Mouse (Mus musculus) thymus, postnatal 14 days (tissue): ENCODE measurements around the gene Camta1.

ENCODE experiments used
- DNase-seq: peaks from one replicate; pipeline ENCODE4 v3.0.0; 2021

Gene Camta1

DNA sequence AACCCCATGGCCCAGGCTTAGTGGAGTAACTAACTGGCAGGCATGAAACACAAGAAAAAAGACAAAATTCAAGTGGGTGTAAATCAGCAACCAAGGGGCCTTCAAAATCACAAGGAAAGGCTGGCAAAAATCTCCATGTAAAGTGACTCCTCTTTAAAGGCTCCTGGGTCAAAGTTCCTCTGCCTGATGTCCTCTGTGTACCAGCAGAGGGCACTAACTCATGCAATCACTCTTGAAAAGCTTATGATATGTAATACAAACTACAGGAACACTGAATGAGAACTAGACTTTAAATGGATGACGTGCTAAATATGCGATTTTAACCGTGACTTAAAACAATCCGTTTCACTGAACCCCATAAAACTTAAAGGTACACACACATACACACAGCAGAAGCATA is 83.2 kb downstream of the Camta1 start:
- DNase-seq = no peak

DNA sequence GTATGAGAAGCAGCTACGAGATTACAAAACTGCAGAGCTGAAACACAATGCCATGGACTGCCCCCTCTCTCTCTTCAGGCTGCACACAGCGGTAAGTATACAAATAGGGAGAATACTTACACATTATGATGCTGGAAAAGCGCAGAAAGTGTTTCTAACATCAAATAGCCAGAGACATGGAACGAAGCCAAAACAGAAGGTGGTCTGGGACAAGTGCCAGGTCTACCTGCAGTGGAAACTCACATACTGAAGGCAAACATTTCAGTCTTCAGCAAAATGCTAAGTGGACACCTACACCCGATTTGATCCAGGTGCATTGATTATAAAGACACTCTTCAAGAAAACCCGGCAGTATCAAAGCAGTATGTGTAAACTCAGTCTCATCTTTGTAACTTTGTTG is 84.2 kb downstream of the Camta1 start:
- DNase-seq = no peak

DNA sequence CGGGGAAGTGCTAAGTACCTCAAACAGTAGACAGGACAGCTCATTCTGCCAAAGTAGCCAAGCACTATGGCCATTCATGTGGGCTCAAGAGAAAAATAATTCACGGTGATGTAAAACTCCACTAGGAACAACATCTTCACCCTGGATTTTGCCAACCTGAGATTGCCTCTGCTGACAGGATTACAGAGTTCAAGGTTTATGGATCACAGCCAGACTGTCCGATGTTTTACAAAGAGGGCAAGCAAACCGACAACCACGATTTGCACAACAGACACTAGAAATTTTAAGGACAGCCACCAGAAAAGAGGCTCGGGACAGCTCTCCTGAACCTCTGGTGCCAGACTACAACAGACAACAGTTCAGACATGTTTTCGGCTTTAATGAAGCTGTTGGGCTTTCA is 86.2 kb downstream of the Camta1 start:
- DNase-seq = no peak

DNA sequence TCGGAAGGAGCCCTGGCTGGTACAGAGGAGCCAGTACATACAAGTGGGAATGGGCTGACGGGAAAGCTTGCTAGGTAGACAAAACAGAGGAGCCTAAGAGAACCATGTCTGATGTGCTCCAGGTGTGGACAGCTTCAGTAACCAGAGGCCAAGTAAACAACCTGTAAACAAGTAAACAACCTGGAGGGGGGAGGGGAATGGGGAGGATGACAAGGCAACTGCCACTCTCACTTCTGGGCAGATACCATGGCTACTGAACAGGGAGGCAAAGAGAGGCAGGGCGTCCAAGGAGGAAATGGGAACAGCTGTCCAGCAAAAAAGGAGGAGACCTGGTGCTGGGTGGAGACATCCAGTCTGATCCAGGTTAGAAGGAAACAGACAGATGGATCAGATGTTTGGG is 88.0 kb downstream of the Camta1 start:
- DNase-seq = no peak

DNA sequence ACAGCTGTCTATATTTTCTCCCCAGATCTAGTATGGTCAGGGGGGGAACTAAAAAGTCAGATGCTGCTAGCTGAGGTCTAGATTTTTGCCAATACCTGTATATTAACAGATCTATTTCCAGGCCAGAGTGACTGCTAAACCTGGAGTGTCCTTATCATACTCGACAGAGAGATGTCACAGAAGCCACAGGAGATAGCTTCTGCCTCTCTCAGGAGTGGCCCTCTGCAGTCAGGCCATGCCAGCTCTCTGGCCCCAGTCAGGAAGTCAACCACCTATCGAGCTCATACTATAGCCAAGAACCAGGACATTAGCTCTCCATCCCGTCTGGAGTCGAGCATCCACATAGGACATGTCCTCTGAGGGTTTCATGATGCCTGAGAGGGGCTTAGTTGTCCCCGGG is 88.7 kb downstream of the Camta1 start:
- DNase-seq = no peak

DNA sequence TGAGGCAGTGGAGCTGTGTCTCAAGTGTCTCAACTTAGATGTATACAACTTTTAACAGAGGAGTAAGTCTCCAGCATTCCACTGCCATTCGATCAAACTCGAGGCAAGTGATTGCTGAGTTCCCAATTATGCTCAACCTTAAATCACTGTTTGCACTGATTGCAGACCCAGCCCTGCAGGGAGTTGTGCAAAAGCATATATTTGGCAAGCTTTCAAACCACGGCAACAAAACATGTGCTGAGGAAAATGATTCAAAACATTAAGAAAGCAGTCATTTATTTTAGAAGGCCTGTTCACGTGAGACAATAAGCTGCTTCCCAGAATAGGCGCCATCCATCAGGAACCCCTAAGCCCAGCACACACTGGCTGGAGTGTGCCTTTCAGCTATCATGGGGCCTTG is 91.0 kb downstream of the Camta1 start:
- no peak for DNase-seq

DNA sequence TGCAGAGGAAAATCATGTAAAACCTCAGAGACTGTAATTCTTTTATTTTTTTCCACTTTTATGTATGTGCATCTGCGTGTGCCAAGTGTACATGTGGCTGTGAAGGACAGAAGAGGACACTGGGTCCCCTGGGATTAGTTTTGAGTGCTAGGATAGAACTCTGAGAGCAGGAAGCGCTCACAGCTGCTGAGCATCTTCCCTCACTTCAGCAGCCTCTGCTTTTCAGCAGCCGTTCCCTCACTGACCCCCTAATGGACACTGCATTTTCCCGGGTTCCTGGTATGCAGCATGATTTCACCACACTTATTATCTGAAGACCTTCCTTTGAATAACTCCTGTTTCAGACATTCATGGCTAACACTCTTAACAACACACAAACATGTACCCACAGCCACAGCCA is 93.9 kb downstream of the Camta1 start:
- DNase-seq = no peak

DNA sequence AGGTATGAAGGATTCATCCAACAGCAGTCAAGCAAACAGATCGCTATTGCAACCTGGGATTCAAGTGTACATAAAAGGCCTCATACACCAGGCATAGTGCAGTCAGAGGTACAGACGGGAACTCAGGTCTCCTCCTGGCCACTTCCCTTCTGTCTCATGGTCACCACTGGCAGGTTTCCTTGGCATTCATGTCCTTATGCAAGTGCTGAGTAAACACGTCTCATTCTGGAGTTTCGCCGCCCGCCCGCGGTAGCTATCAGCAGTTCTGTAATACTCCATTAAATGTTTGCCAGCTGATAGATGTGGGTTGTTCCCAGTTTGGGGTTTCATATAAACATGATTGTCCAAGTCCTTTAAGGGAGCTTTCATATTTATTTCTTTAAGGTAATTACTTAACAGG is 94.3 kb downstream of the Camta1 start:
- DNase-seq = no peak

DNA sequence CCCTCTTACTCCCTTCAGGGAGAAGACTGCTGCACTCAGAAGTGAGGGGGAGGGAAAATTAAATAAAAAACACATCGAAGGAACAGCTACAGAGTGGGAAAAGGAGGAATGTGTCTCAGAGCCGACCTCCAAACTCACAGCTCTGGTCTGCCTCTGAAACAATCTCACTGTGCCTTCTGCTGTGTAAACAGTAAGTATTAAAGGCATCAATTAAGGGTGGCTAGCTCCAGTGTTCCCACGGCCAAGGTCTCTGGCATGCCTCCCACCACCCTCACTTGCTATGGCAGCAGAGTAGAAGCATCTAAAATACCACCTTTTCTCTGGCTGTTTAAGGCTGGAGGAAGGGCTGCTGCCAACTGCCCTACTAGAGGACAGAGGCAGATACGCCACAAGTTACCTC is 96.3 kb downstream of the Camta1 start:
- DNase-seq = no peak

DNA sequence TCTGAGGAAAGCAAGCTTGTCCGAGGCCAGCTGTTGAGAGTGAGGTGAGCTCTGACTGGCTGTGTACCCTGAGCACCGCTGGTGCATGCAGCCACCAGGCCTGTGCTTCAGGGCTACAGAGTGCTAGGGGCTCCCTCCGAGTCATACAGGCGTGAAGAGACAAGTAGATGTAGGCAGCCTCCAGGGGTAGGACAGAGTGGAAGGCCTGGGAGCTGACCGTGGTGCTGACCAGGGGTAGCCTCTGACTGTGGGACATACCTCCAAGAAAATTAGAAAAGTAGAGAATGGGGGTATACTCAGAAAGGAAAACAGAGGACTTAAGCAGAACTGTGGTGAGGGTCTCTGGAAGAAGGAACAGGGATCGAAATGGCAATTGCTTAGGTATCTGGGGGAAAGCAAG is 97.7 kb downstream of the Camta1 start:
- DNase-seq = peak; percentile 19

DNA sequence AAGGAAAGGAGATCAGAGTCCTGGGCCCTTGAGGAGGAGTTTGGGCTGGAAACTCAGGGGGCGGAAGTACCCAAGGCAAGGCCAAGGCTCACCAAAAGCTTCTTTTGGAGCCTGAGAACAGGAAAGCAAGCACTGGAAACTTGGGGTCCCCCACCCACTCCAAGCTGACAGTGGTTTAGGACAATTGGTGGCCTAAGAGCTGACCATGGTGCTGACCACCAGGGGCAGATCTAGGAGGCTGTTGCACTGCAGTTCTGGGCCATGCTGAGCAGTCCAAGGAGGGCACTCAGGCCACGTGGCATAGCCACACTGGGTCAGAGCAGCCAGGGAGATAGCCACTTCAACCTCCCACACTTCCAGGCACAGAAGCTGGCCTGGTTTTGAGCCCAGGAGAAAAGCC is 102.6 kb downstream of the Camta1 start:
- no peak for DNase-seq

DNA sequence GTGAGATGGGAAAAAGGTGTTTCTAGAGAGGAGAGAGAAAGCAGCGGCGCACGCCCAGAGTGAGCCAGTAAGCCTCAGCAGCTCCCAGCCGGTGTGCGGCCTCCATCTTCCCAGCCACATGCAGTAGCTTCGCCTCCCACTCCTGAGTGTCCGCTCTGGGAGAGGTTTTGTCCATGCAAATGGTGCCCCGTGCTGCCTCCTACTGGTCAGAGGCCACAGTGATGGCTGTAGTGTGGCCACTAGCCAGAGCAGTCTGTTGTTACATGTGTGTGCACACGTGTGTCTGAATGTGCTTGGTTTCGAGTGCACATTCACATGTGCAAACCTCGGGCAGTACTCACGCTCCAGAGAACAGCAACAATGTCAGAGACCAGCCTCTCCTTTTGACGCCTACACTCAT is 103.3 kb downstream of the Camta1 start:
- peak; percentile 16 for DNase-seq

DNA sequence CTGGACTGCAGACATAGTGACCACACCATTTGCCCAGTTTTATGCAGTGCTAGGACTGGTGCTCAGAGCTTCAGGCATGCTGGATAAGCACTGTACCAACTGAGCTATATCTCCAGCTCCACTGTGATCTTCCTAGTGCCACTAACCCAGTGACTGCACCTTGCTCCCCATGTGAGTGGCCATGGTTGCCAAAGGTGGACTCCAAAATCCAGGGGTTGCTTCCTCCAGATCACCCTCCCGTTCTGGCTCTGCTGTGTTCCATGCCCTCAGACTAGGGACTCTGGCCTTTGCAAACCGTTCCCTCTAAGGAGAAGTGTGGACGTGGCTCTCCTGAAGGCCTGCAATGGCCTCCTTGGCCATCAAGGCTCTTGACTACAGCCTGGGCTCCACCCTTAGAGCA is 104.4 kb downstream of the Camta1 start:
- DNase-seq = no peak

DNA sequence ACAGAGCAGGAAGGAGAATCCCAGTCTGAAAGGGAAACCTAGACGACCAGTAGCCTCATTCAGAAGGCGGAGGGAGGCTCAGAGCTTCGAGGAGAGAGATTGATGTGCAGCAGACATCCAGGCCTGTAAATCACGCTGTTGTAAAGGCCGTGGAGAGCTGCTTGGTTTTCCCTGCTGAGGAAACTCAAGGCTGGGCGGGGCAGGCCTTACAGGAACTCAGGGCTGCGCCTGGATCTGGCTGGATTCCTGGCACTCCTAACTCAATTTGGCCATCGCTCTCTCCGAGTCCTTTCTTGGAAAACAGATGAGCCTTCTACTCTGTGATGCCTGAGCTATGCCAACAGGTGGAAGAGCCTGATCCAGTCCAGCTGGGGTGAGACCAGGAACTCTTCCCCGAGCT is 105.3 kb downstream of the Camta1 start:
- no peak for DNase-seq

DNA sequence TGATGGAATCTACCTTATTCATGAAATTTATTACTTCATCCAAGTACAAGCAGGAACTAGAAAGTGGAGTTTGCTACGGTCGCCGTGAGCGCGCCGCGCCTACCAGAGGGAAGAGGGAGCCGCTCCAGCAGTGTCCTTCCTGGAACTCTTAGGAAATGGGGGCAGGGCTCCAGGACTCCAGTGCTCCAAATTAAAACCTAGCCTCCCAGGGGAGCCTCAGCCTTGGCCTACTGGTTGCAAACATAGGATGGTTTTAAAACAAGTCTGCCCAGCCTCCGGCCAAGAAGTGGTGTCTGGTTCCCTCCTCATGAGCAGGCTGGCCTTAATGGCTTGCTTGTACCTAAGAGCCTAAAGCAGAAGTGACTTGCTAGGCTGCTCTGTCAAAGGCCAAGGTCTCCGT is 108.4 kb downstream of the Camta1 start:
- no peak for DNase-seq

DNA sequence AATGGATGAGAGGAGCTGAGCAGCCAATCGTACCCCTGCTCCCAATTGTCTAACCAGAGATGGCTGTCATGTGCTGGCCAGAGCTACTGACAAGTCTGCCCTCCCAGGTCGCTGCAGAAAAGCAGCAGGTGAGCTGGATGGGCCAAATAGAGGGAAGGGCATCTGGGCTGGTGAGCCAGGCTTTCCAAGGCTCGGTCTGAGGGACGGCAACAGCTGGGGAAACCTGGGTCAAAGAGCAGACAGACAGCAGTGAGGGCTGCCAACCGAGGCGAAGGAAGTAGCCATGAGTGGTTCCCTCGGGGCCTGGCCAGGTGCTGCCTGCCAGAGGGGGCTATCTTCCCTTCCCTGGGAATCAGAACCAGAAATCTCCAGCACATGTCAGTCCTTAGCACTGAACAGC is 109.1 kb downstream of the Camta1 start:
- no peak for DNase-seq

DNA sequence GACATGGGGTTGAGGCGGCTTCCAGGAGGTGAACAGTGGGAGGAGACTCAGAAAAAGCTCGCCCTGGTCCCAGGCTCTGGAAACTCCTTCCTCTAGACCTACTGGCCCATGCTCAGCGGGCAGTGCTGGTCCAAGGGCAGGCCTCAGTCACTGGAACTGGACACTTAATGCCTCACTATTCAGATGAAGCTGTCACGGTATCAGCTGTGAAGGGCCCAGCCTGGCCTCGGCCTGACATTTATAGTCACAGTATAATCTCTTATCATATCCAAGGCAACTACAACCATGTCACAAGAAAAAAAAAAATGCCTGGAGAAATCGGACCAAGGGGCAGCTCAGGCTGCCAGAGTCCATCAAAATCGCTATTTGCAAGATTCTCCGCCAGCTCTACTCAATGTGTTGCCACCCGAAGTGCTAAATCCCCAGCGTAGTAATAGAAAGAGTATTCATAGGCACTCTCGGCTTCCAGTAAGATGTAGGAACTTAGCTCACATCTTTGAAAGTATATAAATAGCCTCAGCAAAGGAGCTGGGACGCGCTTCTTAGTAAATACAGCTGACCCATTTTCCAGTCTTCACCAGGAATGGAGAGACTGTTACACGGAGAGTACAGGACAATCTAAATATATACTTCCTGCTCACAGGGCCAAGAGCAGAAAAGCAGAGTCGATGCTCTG is 110.3 kb downstream of the Camta1 start:
- no peak for DNase-seq

DNA sequence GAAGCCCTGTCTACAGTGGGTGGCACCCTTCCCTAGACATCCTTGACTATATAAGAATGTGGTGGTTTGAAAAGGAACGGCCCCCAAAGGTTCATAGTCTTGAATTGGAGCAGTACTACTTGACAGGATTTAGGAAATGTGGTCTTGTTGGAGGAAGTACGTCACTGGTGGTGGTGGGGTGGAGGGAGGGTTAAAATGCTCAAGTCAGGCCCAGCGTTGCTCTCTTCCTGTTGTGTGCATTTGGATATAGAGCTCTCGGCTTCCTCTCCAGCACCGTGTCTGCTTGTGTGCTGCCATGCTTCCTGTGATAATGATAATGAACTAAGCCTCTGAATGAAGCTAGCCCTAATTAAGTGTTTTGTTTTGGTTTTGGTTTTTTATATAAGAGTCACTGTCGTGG is 114.0 kb downstream of the Camta1 start:
- no peak for DNase-seq

DNA sequence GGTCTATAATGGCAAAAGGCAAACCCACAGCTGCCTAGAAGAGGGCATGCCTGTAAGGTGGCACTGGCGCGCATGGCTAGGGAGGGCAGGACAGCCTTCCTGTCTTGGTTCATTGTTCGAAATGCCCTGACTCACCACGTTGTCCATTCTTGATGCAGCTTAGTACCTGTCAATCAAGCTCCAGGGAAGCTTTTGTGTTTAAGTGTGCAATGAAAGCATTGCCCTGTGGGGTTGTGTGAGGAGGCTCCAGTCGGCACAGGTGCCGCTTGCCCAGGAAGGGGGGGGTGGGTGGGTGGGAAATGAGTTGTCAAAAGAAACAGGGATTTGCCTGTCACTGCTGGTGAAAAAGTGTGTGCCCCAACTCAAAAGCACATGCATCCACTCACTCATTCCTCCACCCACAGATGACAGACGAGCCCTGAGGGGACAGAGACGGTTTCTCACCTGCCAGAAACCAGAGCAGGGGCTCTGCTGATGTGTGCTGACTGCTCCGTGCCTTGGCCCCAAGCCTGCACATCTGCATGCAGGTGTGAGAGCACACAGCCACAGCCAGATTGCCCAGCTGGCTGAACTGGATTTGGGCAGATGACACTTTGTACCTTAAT is 115.6 kb downstream of the Camta1 start:
- peak; percentile 16 for DNase-seq

DNA sequence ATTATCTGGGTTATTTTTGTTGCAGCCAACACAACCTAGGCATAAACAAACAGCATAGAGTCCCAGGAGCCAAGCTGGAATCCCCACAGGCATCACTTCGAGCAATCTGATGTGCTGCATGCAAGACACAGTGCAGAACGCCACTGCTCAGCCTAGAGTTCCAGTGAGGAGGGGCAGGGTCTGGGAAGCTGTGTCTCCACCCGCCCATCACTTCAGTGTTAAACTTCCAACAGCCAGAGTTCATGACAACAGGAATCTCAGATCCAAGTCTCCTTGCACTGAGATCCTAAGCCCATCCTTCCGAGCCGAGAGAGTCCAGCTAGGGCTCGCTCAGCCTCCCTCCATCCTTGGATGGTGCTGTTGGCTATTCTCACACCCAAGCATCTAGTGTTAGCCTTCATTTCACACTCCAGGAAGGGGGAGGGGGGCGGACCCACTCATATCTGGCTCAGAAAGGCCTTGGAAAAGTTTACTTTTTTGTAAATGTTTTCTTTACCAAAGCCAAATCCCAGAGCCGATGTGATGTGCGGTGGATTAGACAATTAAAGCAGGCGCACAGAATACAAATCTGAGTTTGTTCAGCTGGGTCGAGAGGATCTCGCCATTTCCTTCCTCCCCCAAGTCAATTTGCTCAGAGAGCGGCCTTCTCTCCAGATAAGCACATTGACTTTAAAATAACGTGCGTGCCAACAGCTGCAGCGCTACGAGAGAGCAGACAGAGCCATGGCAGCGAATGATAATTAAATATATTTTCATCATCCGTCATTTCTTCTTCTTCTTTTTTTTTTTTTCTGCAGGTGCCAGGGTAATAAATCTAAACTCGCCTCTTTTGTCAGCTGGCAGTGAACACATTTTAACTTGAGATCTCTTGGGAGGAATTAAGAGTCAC is 120.2 kb downstream of the Camta1 start:
- DNase-seq = no peak

DNA sequence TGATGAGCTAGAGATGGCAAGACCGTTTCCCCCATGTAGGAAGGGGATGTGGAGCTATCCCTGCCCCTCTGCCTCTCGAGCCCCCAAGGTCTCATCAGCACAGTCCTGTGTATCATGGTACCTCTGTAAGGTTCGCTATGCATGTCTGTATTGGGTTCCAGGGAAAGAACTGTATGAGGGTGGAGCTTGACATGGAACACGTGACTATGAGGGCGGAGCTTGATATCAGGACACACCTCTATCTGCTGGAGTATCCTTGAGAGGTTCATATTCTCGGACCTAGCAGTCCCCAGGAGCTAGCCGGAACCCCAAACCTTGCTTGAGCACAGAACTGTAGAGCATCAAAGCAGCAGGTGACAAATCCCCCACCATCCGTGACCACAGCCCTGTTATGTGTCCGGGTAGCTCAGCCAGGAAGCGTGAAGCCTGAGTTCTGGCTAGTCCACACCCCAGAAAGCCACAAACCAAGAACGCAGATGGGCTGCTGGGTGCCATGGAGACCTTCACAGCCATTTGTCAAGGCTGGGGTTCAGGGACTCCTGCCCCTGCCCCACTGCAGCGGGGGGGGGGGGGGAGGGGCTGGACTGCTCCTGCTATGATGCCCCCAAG is 122.2 kb downstream of the Camta1 start:
- DNase-seq = no peak

DNA sequence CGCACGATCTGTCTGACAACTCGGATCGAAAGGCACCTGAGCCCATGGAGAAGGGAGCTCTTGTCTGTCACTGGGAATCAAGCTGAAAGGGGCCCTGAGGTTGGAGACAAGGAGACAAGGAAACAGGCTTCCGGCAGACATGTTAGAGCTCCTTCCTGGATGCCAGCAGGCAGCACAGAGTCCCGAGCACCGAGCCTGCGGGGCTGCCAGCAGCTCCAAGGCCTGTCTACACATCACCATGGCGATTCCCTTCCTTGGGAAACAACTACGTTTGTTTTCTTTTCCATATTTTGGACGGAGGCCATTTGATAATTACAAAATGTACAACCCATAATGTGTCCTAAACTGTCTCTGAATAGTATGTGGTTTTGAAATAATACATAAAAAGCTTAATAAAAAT is 122.8 kb downstream of the Camta1 start:
- no peak for DNase-seq

DNA sequence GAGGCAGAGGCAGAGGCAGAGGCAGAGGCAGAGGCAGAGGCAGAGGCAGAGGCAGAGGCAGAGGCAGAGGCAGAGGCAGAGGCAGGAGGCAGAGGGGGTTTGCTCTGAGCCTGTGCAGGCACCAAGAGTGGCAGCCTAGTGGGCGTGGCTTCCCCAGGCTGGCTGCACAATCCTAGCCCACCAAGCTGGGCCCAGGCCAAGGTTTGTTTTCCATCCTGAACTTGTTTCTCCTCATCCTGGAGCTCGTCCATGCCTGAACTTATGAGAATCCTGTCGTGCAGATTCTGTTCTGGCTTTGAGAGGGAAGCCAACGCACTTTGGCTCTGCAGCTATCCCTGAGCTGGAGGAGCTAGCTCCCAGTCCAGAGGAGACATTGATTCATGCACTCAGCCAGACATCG is 123.4 kb downstream of the Camta1 start:
- DNase-seq = no peak

DNA sequence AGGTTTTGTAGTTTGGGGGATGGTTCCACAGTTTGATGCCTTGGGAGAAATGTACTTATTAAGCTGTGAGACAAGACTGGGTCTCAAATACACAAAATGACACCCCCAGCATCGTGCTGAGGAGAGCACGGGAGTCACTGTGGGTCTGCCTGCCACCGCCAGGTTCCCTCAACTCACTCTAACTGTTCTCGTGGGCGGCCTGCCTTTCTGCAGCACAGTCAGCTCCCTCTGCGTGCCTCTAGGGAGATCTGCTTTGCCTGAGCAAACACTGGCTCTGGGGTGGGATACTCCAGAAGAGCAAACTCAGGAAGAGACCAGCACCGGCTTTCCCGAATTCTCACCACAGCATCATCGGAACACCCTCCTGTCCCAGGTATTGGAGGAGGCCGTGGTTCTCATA is 129.0 kb downstream of the Camta1 start:
- no peak for DNase-seq
